Mouse (Mus musculus) WW6 (cell line): ENCODE data around the gene Olfr509.
"Not testable (repeated sequence)": the region's sequence is repeated elsewhere in the genome, so short reads cannot be mapped to it uniquely, and the experiment has no call there.

Experiments used
- DNase-seq: peaks from one replicate; pipeline ENCODE4 v3.0.0-alpha.2; 2013; ENCODE audit warnings: low read depth, low spot score

Olfr509 gene

DNA sequence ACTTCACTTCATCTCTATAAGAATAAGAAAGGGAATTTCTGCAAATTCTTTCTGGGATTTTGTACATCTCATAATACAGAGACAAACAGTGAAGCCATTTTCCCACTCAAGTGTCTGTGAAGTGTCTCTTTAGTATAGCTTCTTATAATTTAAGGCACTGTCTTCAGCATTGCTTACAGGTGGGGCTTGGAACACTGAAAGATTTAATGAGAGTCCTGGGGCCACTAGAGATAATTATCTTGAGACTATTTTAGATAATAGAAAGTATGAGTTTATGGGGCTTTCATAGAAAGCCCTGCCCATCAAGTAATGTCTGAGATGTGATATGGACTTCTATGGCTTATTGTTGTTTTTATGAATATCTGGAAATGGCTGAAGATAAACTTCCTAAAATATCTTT is at the start of gene Olfr509:
Gene Olfr509 (minus strand): TSS at position 101 of the 400 bp plus-strand sequence.
- no peak for DNase-seq

DNA sequence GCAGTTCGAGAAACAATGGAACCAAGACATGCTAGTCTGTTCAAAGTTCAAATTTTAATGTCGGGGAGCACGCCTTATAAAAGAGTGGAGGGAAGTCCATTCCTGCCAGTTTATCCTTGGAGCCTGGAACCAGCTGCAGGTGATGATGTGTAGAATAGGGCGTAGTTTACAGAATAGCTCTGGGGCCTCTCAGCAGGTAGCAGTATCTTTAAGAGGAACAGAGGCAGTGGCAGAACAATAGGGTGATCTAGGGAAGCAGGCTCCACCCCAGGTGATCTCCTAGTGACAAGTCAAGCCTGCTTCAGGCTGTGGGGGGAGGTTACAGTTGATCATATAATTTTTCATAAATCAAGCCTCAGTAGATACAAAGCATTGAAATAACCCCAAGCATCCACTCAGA is 27.2 kb upstream of the Olfr509 start:
- DNase-seq: no peak

DNA sequence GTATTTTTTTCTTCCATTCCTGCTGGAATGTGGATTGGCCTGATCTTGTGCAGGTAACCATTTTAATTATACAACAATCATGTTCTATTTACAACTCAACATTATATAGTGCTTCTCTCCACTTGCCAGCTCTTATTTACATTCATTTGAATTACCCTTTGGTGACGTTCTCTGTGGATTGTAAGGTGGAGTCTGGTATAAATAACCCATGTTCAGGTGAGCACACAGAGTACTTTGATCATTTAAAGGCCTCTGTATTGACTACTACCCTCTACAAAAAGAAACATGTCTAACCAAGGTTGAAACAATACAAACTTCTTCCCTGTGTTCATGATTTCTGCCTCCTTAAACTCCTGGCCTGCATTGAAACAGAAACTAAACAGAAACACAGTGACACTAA is 19.4 kb upstream of the Olfr509 start:
- DNase-seq: no peak

DNA sequence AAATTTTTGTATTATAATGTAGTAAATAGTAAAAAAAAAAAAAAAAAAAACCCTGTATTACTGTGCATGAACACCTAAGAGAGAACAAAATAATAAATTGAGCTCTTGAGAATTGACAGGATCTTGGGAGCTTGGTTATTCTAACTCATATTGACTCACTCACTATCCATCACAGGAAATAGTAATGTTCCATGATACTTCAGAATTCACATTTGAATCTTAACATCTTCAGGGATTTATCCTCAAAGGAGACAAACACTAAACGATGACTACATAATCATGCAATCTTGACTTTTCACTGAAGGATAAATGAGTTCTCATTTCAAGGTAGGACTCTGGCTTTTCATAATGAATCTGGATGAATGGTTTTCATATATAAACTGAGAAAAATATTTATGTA is 14.4 kb upstream of the Olfr509 start, which contains the start of gene Olfr510:
Gene Olfr510 (plus strand): TSS at position 301 of the 400 bp plus-strand sequence.
- DNase-seq: no peak

DNA sequence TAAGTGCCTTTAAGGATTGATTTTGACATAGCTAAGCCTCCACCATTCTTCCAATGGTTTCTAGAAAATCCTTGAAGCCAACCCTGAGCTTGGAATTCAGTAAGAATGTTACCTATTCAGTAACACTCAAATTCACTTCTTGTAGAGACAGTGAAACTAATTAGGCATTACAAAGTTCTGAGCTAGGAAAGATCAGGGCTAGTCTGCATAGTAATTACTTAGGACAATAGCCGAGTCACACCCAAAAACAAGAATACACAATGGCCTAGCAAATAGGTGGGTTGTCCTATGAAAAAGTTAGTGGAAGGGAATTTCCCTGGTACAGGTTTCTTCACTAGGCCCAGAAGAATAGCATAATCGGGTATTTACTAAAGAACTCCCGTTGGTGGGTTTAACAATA is 10.7 kb upstream of the Olfr509 start:
- DNase-seq: no peak

DNA sequence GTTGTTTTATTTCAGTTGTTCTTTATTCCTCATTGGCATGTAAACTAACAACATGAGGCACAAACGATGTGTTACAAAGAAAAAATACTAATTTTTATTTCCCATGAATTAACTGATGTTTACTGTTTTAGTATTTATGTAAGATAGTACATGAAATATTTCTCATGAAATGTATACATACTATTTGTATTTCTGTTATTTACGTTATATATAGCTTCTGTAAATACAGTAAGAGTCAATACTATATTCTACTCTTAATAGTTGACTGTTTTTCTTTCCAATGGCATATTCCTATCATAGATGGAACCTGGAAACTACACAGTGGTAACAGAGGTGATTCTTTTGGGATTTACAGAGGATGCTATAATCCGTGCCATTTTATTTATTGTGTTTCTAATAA is 22.0 kb downstream of the Olfr509 start, which contains the start of gene Olfr508:
Gene Olfr508 (plus strand): TSS at position 301 of the 400 bp plus-strand sequence.
- DNase-seq: no peak

DNA sequence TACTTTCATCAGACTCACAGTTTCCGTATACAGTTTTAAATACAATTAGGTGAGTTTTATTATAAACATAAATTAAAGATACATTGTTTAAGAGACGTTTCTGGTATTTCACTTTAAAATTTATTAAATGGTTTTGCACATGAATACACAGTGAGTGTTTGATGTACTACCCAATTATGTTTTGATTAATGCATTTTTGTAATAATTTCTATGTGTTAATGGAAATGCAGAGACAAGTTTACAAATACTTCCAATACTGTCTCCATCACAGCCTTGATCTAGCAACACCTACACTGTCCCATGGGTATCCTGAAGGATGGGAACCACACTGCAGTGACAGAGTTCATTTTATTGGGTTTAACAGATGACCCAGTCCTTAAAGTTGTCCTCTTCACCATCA is 30.2 kb downstream of the Olfr509 start, which contains the start of gene Olfr507:
Gene Olfr507 (plus strand): TSS at position 301 of the 400 bp plus-strand sequence.
- no peak for DNase-seq

DNA sequence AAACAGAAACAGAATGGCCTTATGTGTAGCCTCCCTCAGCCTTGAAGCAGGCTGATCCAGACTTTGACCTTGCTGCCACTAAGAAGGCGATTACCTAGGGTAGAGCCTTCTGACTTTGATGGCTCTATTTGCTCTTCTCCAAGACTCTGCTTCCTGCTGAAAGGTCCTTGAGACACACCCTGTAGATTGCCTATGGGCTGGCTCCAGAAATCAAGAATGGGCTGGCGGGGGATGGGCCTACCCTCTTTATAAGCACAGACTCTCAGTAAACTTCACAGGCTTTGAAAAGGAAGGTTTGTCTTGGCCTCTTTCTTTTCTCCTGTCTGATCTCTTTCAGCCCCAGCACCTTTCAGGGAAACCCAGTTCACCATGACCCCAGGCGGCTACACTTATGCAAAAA is 34.9 kb downstream of the Olfr509 start:
- DNase-seq: peak; percentile 18

DNA sequence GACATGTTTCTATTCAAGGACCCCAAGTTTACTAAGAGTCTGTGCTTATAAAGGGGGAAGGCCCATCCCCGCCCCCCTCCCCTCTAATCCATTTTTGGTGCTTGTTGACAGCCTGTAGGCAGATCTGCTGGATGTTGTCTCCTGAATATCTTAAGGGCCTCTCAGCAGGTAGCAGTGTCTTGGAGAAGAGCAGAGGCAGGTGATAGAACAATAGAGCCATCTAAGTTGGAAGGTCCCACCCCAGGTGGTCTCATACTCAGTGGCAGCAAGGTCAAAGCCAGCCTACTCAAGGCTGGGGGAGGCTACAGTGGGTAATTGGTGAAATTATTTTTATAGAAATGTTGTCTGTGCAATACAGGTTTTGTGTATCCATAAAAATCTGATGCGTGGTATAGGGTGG is 37.6 kb downstream of the Olfr509 start:
- no peak for DNase-seq

DNA sequence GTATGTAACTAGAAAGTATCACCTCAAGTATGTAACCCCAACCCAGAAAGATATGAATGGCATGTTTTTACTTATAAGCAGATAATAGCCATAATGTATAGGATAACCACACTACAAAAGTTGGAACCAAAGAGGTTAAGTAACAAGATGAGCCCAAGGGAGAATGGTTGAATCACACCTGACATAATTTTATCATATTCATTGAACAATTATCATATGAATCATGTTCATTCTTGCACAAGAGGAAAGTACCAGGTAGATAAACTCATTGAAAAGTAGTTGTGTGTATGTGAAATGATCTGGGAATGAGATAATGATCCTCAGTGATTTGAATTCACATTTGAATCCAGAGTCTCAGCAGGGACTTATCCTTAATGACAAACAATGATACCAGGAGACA is 41.2 kb downstream of the Olfr509 start, which contains the start of gene Olfr506:
Gene Olfr506 (plus strand): TSS at position 301 of the 400 bp plus-strand sequence.
- DNase-seq: no peak

DNA sequence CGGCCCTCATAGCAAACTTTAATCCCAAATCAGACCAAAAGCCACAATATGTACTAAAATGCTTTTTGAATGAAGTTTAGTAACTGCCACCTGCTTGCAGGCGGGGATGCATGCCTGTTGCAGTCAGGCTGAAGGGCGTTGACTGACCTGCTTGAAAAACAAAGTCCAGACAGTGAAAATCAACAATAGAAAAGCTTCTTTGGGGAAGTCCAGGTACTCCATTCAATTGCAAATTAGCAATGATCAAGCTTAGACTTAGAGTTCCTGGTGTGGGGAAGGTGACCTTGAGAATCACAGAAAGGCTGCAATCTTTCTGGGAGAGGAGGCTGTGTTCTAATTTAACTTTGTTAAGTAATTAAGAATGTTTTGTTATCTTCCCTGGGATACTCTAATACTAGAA is 49.8 kb downstream of the Olfr509 start:
- DNase-seq: not testable (repeated sequence)
